Mouse (Mus musculus) olfactory bulb, adult 2 months (tissue): Measurements from ENCODE around the gene Prps1l1.

ENCODE experiments used
- CTCF ChIP-seq: fragments of 200-500 bp; IDR thresholded peaks from 2 replicates; pipeline ENCODE4 v1.5.1; 2012; ENCODE audit warnings: low read depth, mild to moderate bottlenecking, low read length, moderate library complexity; ENCODE audit not compliant: insufficient read depth
- POLR2A ChIP-seq: fragments of 200-500 bp; IDR thresholded peaks from 2 replicates; pipeline ENCODE4 v1.6.1; 2012; ENCODE audit warnings: mild to moderate bottlenecking, low read depth, low read length, moderate library complexity; ENCODE audit not compliant: insufficient read depth

- TF ChIP-seq CTCF (no peak), POLR2A (no peak)
Measured at GRCm38 (mm10) chr12:35025916-35026432, 41.4 kb downstream of the Prps1l1 start.
